Mouse (Mus musculus): ENCODE data around the gene Ankdd1b.

Gene Ankdd1b

DNA sequence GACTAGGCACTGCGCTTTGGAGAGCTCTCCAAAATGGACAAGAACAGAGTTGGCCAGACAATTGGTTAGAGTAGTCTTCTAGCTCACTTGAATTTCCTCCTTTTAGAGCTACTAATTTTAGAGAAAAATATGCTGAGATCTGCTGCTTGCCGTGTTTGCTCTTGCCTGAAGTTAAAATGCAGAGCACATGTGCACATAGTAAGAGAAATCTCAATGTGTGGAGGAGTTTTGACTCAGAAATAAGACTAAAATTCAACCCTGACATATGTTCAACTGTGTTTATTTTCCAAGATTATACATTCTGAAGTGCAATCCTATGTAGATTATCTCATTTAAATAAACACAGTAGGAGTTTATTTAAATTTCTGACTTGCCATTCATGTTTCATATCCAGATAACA is 65.5 kb downstream of the Ankdd1b start:
- DNase-seq, result no peak

DNA sequence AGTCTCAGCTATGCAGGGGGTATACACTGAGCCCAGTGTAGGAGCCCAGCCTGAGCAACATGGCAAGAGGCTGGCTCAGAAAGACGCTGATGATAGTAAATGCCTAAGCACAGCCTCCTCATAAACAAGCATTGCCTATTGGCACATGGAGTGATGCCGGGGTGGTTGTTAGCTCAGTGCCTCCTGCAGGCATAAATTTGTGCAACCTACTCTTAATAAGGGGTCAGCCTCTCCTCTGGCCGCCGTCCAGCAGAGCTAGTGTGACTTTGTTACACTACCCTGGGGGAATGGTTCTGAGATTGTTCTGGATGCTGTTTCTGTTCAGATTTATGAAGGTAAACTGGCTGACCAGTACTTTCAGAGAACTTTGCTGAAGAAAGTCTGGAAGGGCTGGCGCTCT is 69.7 kb downstream of the Ankdd1b start:
- DNase-seq, result no peak

DNA sequence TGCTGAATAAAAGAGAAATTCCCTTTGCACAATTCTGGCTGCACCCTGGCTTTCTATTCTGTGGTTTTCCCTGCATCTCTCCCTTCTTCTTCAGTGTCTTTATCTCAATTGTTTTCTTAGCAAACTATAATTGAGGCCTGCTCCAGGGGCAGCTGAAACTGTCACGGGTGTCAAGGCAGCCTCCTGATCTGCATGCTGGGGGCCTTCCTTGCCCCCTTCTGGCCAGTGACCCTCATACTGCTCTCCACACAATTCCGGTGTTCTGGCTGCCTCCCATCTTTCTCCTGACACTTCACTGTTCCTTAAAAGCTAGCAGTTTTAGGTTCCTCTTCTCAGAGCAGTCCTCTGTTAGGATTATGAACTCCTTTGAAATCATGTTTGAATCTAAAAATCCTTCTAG is 81.7 kb downstream of the Ankdd1b start:
- DNase-seq, result no peak

DNA sequence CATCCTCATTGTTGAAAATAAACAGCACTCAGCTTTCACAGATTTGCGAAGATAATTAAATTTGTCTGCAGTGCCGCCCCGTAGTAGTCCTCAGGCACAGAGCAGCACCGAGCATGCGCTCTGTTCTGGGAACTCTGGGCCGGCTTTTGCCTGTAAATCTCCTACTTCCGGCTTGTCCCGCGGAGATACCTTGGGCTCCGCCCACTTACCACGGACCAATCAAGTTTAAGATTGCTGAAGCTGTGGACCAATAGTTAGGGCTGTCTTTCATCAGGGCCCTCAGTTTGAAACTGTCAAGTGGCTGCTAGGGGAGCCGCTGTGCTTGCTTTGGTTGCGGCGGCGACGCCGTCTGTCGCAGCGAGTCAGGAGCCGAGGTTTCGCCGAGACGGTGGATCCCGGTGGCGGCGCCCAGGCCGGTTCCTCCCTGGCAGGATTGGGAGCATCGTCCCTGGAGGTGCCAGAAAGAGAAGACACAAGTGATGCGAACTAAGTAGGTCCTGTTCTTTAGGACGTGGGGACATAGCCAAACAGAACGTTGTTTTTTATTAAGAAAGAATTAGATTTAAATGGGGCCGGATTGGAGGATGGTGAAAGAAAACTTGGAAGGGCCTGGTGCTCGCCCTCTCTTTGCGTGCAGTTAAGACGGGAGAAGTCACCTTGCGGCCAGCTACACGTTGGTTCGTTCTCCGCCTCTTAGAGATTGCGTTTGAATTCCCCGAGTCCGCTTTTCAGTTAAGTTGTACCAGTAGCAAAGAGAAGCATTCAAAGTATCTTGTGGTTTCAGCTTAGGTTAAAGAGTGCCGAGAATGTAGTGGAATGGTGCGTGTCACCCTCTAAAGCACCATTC is 82.7 kb downstream of the Ankdd1b start, which contains the start of gene Poc5:
Gene Poc5 (plus strand): TSS at position 253 of the 847 bp plus-strand sequence.
- DNase-seq, result peak; percentile 97

DNA sequence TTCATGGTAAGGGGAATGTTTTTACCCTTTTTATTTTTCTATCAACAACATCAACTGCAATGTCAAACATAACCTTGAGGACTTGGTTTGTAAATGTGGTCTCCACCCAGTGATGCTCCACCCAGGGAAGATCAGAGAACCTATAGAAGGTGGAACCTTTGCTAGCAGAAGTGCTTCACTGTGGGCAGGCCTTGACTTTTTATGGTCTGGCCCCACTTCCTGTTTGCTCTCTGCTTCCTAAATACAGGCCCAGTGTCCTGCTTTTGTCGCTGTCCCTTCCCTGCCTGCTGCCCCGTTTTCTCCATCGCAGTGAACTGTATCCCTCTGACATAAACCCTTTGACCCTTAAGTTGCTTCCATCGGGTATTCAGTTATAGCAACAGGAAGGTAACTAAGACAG is 93.1 kb downstream of the Ankdd1b start:
- no peak for DNase-seq

DNA sequence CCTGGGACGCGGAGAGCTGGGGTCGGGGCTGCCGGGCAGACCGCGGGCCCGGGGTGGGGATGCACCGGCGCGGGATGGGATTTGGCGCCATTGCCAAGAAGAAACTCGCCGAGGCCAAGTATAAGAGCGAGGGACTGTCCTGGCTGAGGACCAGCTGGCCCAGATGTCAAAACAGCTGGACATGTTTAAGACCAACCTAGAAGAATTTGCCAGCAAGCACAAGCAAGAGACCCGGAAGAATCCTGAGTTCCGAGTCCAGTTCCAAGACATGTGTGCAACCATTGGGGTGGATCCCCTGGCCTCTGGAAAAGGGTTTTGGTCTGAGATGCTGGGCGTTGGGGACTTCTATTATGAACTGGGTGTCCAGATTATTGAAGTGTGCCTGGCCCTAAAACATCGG is 94.1 kb downstream of the Ankdd1b start:
- peak; percentile 14 for DNase-seq

DNA sequence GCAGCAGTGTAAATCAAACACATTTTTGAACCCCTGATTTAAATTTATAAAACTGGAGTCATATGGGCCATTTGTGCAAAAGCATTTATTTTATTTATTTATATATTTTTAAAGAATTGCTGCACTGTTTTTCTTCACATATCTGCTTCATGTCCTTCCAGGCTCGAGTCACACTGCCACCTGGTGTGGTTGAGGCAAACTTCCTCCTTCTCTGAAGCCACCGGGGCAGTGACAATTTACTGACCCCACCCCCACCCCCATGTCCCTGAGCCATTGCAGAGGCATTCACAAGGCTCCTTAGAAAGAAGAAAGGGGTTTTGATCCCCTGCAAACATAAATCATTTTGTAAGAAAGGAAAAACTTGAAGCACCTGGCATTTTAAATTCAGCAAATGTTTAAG is 95.5 kb downstream of the Ankdd1b start:
- peak; percentile 7 for DNase-seq
